Mouse (Mus musculus) forebrain, embryonic 11.5 days (tissue): Measurements from ENCODE around the gene Rsc1a1. TPM values are rescaled to one million over a fixed set of nuclear protein-coding genes. Genes with fewer than 3 reads are reported as not detected.

Experiments
- ATAC-seq: fragments of 200-750 bp; cut with Nextera tagmentation; replicated peaks from 2 replicates; pipeline ENCODE4 v1.8.0; 2017; ENCODE audit warnings: moderate TSS enrichment; ENCODE audit not compliant: low FRiP score
- DNase-seq: peaks from one replicate; pipeline ENCODE4 v3.0.0-alpha.2; 2017; ENCODE audit warnings: low spot score
- H3K27ac ChIP-seq: fragments of 300-500 bp; sonication (generic); 2 replicates; pipeline ENCODE4 v1.5.1; 2014; ENCODE audit warnings: low read depth, low read length
- H3K27me3 ChIP-seq: fragments of 300-500 bp; sonication (generic); 2 replicates; pipeline ENCODE4 v1.6.1; 2014; ENCODE audit warnings: mild to moderate bottlenecking, low read length, mixed read lengths; ENCODE audit not compliant: control insufficient read depth, insufficient read depth
- H3K36me3 ChIP-seq: fragments of 300-500 bp; sonication (generic); 2 replicates; pipeline ENCODE4 v1.6.1; 2014; ENCODE audit warnings: mild to moderate bottlenecking, low read length, moderate library complexity, mixed read lengths; ENCODE audit not compliant: control insufficient read depth, insufficient read depth
- H3K4me1 ChIP-seq: fragments of 300-500 bp; sonication (generic); replicated peaks from 2 replicates; pipeline ENCODE4 v1.6.1; 2014; ENCODE audit warnings: low read length, mixed read lengths; ENCODE audit not compliant: control insufficient read depth, insufficient read depth
- H3K4me2 ChIP-seq: fragments of 300-500 bp; sonication (generic); 2 replicates; pipeline ENCODE4 v1.6.1; 2014; ENCODE audit warnings: low read depth, mild to moderate bottlenecking, low read length, moderate library complexity, mixed read lengths; ENCODE audit not compliant: severe bottlenecking
- H3K4me3 ChIP-seq: fragments of 300-500 bp; sonication (generic); 2 replicates; pipeline ENCODE4 v1.5.1; 2014; ENCODE audit warnings: low read depth, low read length
- H3K9ac ChIP-seq: fragments of 300-500 bp; sonication (generic); 2 replicates; pipeline ENCODE4 v1.6.1; 2014; ENCODE audit warnings: low read length
- H3K9me3 ChIP-seq: fragments of 300-500 bp; sonication (generic); 2 replicates; pipeline ENCODE4 v1.6.1; 2016; ENCODE audit warnings: low read length, mixed read lengths; ENCODE audit not compliant: control insufficient read depth
- WGBS: fragments of 180-500 bp; shearing (Covaris S2); extraction: QIAGEN DNeasy Blood & Tissue Kit; methylation state at CpG from one replicate; pipeline ENCODE4 v1.1.7; 2014; 5-methylcytosine and 5-hydroxymethylcytosine counted together
- polyA plus RNA-seq: library from polyadenylated mRNA; unstranded; fragments of >200 nt; fragmentation: Nextera tagmentation; extraction: Ambion mirVana; gene quantifications from 2 replicates; pipeline ENCODE4 v1.2.1, GENCODE M21; 2014

The Rsc1a1 gene
- polyA plus RNA-seq, 1 experiment from 2014 or later, result 2.4 TPM

DNA sequence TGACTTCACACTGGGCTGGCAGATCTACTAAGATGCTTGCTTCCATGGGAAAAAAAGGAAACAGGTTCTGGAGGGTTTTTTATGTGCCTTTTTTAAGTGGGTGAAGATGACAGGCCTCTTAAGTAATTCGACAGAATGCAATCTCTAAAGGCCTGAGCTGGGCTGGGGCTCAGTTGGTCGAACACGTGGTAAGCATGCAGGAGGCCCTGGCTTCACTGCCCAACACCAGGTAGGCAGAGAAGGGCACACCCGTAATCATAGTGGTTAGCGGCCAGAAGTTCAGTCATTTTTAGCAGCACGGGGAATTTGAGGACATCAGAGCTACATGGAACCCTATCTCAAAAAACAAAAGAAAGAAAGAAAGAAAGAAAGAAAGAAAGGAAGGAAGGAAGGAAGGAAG, 30.9 kb downstream of the Rsc1a1 start:
- Histone ChIP-seq H3K4me2 (no peak overlapping the region), H3K4me3 (no peak overlapping the region), H3K9ac (no peak overlapping the region), H3K36me3 (no peaks in the 10 kb centered on the region; the same call in 1 of the 2 replicates), H3K9me3 (no peaks in the 10 kb centered on the region), H3K4me1 (no peaks in the 10 kb centered on the region), H3K27me3 (no peaks in the 10 kb centered on the region), H3K27ac (no peak overlapping the region)
- ATAC-seq (no peak), DNase-seq (no peak)
- WGBS, result 93% methylated on average over 6 of the region's 6 CpGs

DNA sequence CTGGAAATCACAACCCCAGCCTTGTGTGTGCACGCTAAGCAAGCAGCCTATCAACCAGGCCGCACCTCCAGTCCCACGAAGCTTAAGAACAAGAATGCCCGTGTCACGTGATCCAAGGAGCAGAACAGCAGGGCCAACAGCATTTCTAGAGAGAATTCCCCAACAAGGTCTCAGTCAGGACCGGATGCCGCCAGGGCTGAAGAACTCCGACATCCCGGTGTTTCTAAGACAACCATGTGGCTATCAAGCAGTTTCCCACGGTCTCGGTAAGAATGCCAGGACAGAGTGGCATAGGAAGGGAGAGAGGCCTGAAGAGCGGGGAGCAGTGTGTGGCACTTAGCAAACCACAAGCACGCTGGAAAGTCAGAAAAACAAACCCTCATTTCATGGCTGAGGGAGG, 31.6 kb downstream of the Rsc1a1 start:
- no peak overlapping the region for H3K27ac ChIP-seq
- WGBS, result 90% methylated on average over 13 of the region's 13 CpGs
- ATAC-seq, result no peak
- no peaks in the 10 kb centered on the region for H3K36me3 ChIP-seq
- H3K4me2 ChIP-seq, result no peak overlapping the region
- H3K27me3 ChIP-seq, result no peaks in the 10 kb centered on the region
- H3K4me3 ChIP-seq, result no peak overlapping the region
- H3K9me3 ChIP-seq, result no peaks in the 10 kb centered on the region
- no peak overlapping the region for H3K9ac ChIP-seq
- no peaks in the 10 kb centered on the region for H3K4me1 ChIP-seq
- no peak for DNase-seq

DNA sequence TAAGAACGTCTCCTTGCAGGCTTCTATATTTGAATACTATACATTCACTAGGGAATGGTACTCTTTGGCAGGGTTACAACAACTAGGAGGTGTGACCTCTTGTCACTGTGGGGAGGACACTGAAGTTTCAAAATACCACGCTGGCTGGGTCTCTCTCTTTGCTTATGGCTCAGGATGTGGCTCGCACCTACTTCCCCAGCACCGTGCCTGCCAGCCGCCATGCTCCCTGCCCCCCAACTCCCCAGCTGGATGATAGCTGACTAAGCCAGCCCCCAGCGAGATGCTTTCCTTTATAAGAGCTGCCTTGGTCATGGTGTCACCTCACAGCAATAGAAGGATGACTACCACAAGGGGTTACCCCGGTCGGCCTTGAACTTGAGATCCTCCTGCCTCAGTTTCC, 32.4 kb downstream of the Rsc1a1 start:
- no peaks in the 10 kb centered on the region for H3K4me1 ChIP-seq
- DNase-seq (no peak), ATAC-seq (no peak)
- H3K27ac ChIP-seq, result no peak overlapping the region
- H3K36me3 ChIP-seq, result no peaks in the 10 kb centered on the region
- 92% methylated on average over 8 of the region's 8 CpGs for WGBS
- no peaks in the 10 kb centered on the region for H3K9me3 ChIP-seq
- H3K9ac ChIP-seq, result no peak overlapping the region
- H3K4me3 ChIP-seq, result no peak overlapping the region
- no peaks in the 10 kb centered on the region for H3K27me3 ChIP-seq
- H3K4me2 ChIP-seq, result no peak overlapping the region

DNA sequence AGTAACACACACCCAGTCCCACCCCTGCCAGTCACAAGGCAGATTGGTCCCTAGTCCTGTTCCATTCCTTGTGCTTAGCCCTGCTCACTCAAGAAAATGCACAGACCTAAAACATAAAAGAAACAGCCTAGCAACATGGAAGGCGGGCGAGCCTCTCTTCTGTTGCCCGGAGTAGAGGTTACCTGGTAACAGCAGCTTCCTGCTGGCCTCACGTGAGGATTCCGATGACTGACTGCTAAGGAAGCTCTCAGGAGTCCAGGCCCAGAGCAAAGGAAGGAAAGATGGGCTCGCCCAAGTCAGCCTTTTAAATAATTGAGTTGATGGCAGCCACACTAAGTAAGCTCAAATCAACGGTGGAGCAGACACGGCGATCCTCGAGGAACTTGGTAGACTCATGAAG, 33.5 kb downstream of the Rsc1a1 start:
- no peak overlapping the region for H3K27ac ChIP-seq

DNA sequence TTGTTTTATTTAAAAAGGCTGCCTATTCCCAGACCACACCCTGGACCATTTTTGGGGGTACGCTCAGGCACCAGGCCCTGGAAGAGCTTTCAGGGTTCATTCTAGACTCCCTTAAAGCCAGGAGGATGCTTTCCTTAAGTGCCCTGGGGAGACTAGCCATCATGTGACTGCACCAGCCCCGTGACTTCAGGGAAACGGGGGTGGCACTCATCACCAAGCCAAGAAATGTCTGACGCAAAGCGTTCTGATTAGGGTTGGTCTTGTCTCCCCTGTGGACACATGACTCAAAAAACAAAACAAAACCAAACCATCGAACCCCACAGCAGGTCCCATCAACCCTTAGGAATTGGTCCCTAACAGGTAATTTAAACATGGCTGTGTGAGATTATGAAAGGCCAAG, 34.1 kb downstream of the Rsc1a1 start:
- Histone ChIP-seq H3K36me3 (no peaks in the 10 kb centered on the region), H3K27ac (no peak overlapping the region), H3K9ac (no peak overlapping the region), H3K4me3 (no peak overlapping the region), H3K4me2 (no peak overlapping the region), H3K9me3 (no peaks in the 10 kb centered on the region), H3K27me3 (no peaks in the 10 kb centered on the region), H3K4me1 (no peaks in the 10 kb centered on the region)
- DNase-seq, result no peak
- WGBS, result 91% methylated on average over 6 of the region's 6 CpGs
- ATAC-seq, result no peak

More for the DNA sequence above, 33.5 kb downstream of the Rsc1a1 start:
- H3K4me1 ChIP-seq, result no peaks in the 10 kb centered on the region
- 87% methylated on average over 10 of the region's 10 CpGs for WGBS
- no peak overlapping the region for H3K4me3 ChIP-seq
- no peak for ATAC-seq
- DNase-seq, result no peak
- no peaks in the 10 kb centered on the region for H3K36me3 ChIP-seq
- no peaks in the 10 kb centered on the region for H3K9me3 ChIP-seq
- H3K9ac ChIP-seq, result no peak overlapping the region
- no peaks in the 10 kb centered on the region for H3K27me3 ChIP-seq
- H3K4me2 ChIP-seq, result no peak overlapping the region

DNA sequence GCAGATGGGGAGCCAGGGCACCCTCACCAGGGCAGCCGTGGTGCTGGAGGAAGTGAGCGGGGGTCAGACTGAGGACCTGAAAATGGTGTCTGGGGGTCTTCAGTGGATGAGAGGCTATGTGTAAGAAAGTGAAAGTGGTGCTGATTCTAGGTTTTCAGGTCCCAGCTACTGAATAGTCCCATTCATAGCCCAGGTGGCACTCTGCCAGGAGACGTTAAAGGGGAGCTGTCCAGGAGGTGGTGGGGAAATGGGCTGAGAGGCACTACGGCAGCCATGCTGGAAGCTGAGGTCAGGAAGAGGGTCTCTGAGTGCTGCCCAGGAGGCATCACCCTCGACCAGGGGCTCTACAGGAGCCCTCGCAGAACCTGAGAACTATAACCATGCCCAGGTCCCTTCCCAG, 36.2 kb downstream of the Rsc1a1 start:
- H3K9me3 ChIP-seq, result no peaks in the 10 kb centered on the region
- H3K27me3 ChIP-seq, result no peaks in the 10 kb centered on the region
- H3K4me2 ChIP-seq, result no peak overlapping the region
- ATAC-seq (no peak), DNase-seq (no peak)
- H3K4me3 ChIP-seq, result no peak overlapping the region
- H3K27ac ChIP-seq, result no peak overlapping the region
- H3K36me3 ChIP-seq, result no peaks in the 10 kb centered on the region
- 86% methylated on average over 6 of the region's 6 CpGs for WGBS
- H3K9ac ChIP-seq, result no peak overlapping the region
- no peaks in the 10 kb centered on the region for H3K4me1 ChIP-seq

DNA sequence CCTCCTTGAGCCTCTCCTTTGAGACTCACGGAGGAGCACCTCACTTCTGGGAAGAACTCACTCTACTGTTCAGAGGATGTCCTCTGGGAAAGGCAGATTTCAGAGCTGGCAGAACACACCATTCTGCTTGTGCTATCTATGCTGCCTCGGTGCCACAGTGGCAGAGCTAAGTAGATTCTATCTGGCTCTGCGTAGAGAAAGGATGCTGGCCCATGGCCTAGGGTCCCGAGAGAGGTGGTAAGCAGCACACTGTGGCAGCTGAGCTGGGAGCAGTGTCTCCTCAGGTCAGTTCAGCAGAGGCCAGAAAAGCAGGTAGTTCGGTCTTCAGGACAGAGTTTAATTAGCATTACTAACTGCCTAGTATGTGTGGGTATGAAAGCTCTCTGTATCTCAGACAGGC, 37.1 kb downstream of the Rsc1a1 start:
- Histone ChIP-seq H3K36me3 (no peaks in the 10 kb centered on the region), H3K4me1 (no peaks in the 10 kb centered on the region), H3K9me3 (no peaks in the 10 kb centered on the region), H3K27ac (no peak overlapping the region), H3K27me3 (no peaks in the 10 kb centered on the region), H3K4me2 (no peak overlapping the region), H3K9ac (no peak overlapping the region), H3K4me3 (no peak overlapping the region)
- ATAC-seq (no peak), DNase-seq (no peak)
- WGBS, result 94% methylated on average over 5 of the region's 5 CpGs

DNA sequence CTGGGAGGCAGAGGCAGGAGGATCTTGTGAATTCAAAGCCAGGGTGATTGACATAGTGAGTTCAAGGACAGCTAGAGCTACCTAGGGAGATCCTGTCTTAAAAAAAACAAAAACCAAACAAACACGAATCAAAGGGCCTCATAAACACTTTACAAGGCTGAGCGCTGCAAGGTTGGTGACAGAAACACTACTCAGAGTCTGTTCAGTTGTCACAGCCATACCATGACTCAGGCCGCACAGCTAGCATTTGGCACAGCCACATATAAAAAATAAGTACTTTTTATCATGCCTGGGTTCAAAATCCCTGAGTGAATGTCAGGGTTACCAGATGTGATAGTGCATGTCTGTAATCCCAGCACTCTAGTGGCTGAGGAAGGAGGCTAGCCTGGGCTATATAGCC, 38.2 kb downstream of the Rsc1a1 start:
- H3K4me3 ChIP-seq, result no peak overlapping the region
- no peak overlapping the region for H3K9ac ChIP-seq
- H3K9me3 ChIP-seq, result no peaks in the 10 kb centered on the region
- WGBS, result 91% methylated on average over 3 of the region's 3 CpGs
- H3K27me3 ChIP-seq, result no peaks in the 10 kb centered on the region
- no peaks in the 10 kb centered on the region for H3K4me1 ChIP-seq
- ATAC-seq (no peak), DNase-seq (no peak)
- H3K27ac ChIP-seq, result no peak overlapping the region
- H3K4me2 ChIP-seq, result no peak overlapping the region
- H3K36me3 ChIP-seq, result no peaks in the 10 kb centered on the region

DNA sequence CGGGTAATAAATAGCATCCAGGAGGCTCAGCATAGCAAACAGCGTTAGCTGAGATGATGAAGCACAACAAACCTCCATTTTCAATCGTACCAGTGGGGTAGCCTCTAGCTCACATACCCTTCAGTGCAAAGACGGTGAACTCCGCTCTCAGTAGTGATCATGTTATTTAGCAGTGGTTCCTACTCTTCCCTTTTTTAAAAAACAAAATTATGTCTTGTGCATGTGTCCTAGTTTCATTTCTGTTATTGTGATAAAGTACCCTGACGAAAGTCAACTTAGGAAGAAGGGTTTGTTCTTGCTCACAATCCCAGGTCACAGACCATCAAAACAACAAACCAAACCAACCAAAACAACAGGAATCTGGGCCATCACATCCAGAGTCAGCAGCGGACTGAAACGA, 39.4 kb downstream of the Rsc1a1 start:
- no peaks in the 10 kb centered on the region for H3K4me1 ChIP-seq
- DNase-seq (no peak), ATAC-seq (no peak)
- H3K9me3 ChIP-seq, result no peaks in the 10 kb centered on the region
- H3K27ac ChIP-seq, result no peak overlapping the region
- H3K4me2 ChIP-seq, result no peak overlapping the region
- H3K9ac ChIP-seq, result no peak overlapping the region
- peaks cover 1% of the 10 kb centered on the region; the same call in 1 of the 2 replicates for H3K36me3 ChIP-seq
- WGBS, result 93% methylated on average over 8 of the region's 8 CpGs
- H3K27me3 ChIP-seq, result no peaks in the 10 kb centered on the region
- no peak overlapping the region for H3K4me3 ChIP-seq
